ENCODE assay signal across 15 mouse cellular contexts in genomic region chr10:43235011-43235410, GRCm38 (mm10).
"Had no signal": no experiment of that assay in that cellular context is flagged by ENCODE, and none has a peak within 500 bp of the region (broad histone marks: within the 10 kb centered on the region; RNA-seq: fewer than 3 reads in every experiment).

No protein-coding gene starts in this region.

- H3K4me1 ChIP-seq: neural tube, embryonic 13.5 days; neural tube, embryonic 15.5 days; stomach, embryonic 15.5 days had no signal

- H3K4me3 ChIP-seq: neural tube, embryonic 13.5 days; neural tube, embryonic 15.5 days; stomach, embryonic 15.5 days had no signal

- H3K36me3 ChIP-seq: neural tube, embryonic 13.5 days; neural tube, embryonic 15.5 days; stomach, embryonic 15.5 days had no signal

- H3K4me2 ChIP-seq: neural tube, embryonic 13.5 days; neural tube, embryonic 15.5 days; stomach, embryonic 15.5 days had no signal

- H3K27me3 ChIP-seq: neural tube, embryonic 13.5 days; neural tube, embryonic 15.5 days; stomach, embryonic 15.5 days had no signal

- H3K9me3 ChIP-seq: neural tube, embryonic 13.5 days; neural tube, embryonic 15.5 days; stomach, embryonic 15.5 days had no signal

- H3K27ac ChIP-seq: neural tube, embryonic 13.5 days; neural tube, embryonic 15.5 days; stomach, embryonic 15.5 days; stomach, postnatal 0 days had no signal

- DNase-seq: right cerebral cortex, adult 18-20 months; right cerebral cortex, postnatal 14 days; right cerebral cortex, postnatal 25 days; right cerebral cortex, postnatal 4 days; spleen, adult 18-20 months; thymus, adult 18-20 months; thymus, adult 2 months; thymus, postnatal 14 days; thymus, postnatal 25 days; thymus, postnatal 36 days; thymus, postnatal 4 days had no signal

- H3K9ac ChIP-seq: neural tube, embryonic 13.5 days; neural tube, embryonic 15.5 days; stomach, embryonic 15.5 days had no signal
